Mouse (Mus musculus) adrenal gland, adult 18-20 months (tissue): ENCODE measurements around the gene Cmtm7. TPM values are rescaled to one million over a fixed set of nuclear protein-coding genes. Genes with fewer than 3 reads are reported as not detected.

Source experiments
- DNase-seq, 2 experiments: peaks; one replicate each; pipeline ENCODE4 v3.0.0; 2021 to 2022; ENCODE audit warnings: low spot score in 2 of 2
- long read RNA-seq, 2 experiments: library from polyadenylated mRNA; stranded (forward); transcript quantifications; one replicate each; pipeline ENCODE4 v2.0.0; 2021
- total RNA-seq, 2 experiments: library from RNA; stranded (reverse); gene quantifications; 1 replicate in 1 of 2; 2 replicates in 1 of 2; pipeline ENCODE4 v1.2.3; 2021

Gene Cmtm7
- total RNA-seq = 10 to 100 TPM; 18.3 to 34.4 TPM
- long read RNA-seq, experiment 1, transcript Cmtm7-201 (5 exons, 993 nt) = major isoform, 7 of 8 reads
- long read RNA-seq, experiment 1, partial matches to known transcripts = 1 of 8 reads
- long read RNA-seq, experiment 1, other reads (novel, unspliced or antisense) = 0 of 8 reads
- long read RNA-seq, experiment 2, transcript Cmtm7-201 (5 exons, 993 nt) = major isoform, 58 of 64 reads
- long read RNA-seq, experiment 2, partial matches to known transcripts = 3 of 64 reads
- long read RNA-seq, experiment 2, other reads (novel, unspliced or antisense) = 1 of 64 reads

GRCm38 (mm10) chr9:114781526-114782212, at the start of gene Cmtm7:
Gene Cmtm7 (minus strand): TSS chr9:114781856.
- DNase-seq = peak; percentile 80 to 81

GRCm38 (mm10) chr9:114830351-114830750, 48.7 kb upstream of the Cmtm7 start:
- no peak for DNase-seq

- no peak for DNase-seq
Observed at GRCm38 (mm10) chr9:114829669-114830068, 48.0 kb upstream of the Cmtm7 start.

DNA sequence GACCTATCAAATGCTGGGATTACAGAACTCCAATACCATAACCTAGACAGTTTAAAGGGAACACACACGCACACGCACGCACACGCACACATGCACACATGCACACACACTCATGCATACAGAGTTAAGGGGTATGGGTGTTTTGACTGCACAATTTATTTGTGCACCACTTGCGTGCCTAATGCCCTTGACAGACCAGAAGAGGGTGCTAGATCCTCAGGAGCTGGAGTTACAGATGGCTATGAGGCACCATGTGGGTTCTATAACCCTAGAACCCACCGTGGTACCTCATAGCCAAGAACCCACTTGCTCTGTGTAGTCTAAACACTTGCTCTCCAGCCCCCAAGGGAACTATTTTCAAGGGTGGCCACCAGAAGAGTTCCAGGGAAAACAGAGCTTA, 46.7 kb upstream of the Cmtm7 start:
- no peak for DNase-seq

GRCm38 (mm10) chr9:114827242-114827852, 45.7 kb upstream of the Cmtm7 start:
- no peak for DNase-seq

- DNase-seq = no peak
Observed at GRCm38 (mm10) chr9:114824166-114824565, 42.5 kb upstream of the Cmtm7 start.

GRCm38 (mm10) chr9:114821548-114822289, 40.1 kb upstream of the Cmtm7 start:
- no peak for DNase-seq

GRCm38 (mm10) chr9:114818918-114819317, 37.3 kb upstream of the Cmtm7 start:
- DNase-seq = no peak

DNA sequence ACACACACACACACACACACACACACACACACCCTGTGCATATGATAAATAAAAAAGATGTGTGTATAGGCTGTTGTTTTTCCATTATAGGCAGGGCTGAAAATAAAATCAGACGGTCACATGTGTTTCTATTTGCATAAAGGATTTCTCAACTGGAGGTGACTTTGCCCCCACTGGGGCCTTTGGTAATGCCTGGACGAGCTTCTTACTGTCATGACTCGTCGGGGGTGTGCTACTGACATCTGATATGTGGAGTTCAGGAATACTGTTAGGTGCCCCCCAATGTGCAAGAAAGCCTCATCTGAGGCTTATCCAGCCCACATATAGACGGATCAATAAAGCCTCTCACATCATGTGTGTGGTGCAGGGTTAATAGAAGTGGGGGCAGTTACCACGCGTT, 35.4 kb upstream of the Cmtm7 start:
- no peak for DNase-seq

DNA sequence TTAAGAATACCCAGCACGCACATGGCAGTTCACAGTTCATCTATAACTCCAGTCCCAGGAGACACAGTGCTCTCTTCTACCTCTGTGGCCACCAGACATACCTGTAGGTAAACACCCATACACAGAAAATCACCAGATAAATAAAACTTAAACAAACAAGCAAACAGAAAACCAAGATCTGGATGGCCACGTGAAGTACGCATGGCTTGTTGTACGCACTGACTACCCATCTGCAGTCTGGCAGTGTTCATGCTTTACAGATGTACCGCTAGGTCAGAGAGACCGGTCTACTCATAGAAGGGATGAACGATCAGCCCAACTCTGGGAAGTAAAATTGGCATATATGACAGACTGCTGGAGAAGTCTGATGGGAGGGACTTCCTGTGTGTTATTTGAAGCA, 34.5 kb upstream of the Cmtm7 start:
- no peak for DNase-seq

- peak; percentile 33 to 34 for DNase-seq
Observed at GRCm38 (mm10) chr9:114815315-114815714, 33.7 kb upstream of the Cmtm7 start.

GRCm38 (mm10) chr9:114812001-114812400, 30.3 kb upstream of the Cmtm7 start:
- no peak for DNase-seq

DNA sequence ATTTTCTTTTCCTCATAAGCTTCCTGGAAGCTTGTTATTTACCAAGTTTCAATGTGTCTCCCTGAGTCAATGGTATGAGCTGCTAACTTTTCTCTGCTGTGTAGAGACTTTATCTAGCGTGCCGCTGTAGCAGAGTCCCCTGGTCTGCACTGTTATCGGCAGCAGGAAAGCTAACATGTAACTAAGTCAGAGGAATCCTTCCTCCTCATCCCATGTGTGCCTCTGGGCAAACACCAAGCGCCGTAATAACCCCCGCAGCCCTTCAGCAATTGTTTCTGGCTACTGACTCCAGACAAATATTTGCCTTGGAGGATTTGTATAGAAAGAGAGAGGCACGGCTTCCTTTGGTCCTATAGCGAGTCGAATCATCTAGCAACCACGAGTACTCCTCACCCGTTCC, 29.2 kb upstream of the Cmtm7 start:
- no peak for DNase-seq

- no peak for DNase-seq
Observed at GRCm38 (mm10) chr9:114808671-114809070, 27.0 kb upstream of the Cmtm7 start.

GRCm38 (mm10) chr9:114807261-114807660, 25.6 kb upstream of the Cmtm7 start:
- no peak for DNase-seq

GRCm38 (mm10) chr9:114805151-114805671, 23.6 kb upstream of the Cmtm7 start:
- DNase-seq = no peak

DNA sequence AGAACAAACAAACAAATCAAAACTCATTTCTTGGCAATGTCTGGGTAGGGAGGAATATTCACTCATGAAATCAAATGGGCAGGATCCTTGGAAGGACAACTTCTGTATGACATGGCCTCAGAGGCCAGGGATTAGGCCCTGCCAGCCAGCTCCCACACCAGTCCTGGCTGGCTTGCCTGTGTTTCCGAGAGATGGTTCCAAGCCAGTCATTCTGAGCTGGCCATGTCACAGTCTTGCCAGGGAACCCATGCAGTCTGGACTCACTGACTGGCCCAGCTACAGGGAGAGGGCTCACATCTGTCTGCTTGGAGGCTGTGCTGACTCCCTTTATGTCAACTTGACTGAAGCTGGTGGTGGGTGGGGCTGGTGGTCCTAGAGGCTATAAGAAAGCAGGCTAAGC, 20.5 kb upstream of the Cmtm7 start:
- DNase-seq = no peak

GRCm38 (mm10) chr9:114801301-114801700, 19.6 kb upstream of the Cmtm7 start:
- DNase-seq = no peak

- DNase-seq = no peak
Observed at GRCm38 (mm10) chr9:114799498-114800107, 17.9 kb upstream of the Cmtm7 start.

GRCm38 (mm10) chr9:114798845-114799244, 17.2 kb upstream of the Cmtm7 start:
- DNase-seq = no peak
